Mouse (Mus musculus) G1E (cell line): ENCODE measurements around the gene Mrps27.

ENCODE experiments used
- CTCF ChIP-seq: IDR thresholded peaks from 2 replicates; pipeline ENCODE4 v1.5.1; 2012; ENCODE audit warnings: low read depth, low read length, inconsistent platforms, mixed read lengths
- GATA1 ChIP-seq: IDR thresholded peaks from 2 replicates; pipeline ENCODE4 v1.6.1; 2012; ENCODE audit warnings: borderline replicate concordance, low read length, inconsistent platforms, mixed read lengths
- GATA2 ChIP-seq: IDR thresholded peaks from 2 replicates; pipeline ENCODE4 v1.6.1; 2012; ENCODE audit warnings: low read depth, low read length, inconsistent platforms, borderline replicate concordance
- POLR2AphosphoS5 ChIP-seq: IDR thresholded peaks from 2 replicates; pipeline ENCODE4 v1.6.1; 2012; ENCODE audit warnings: low read depth, low read length, inconsistent platforms; ENCODE audit not compliant: insufficient replicate concordance
- TAL1 ChIP-seq: conservative IDR thresholded peaks from 2 replicates; pipeline ENCODE4 v1.6.1; 2012; ENCODE audit warnings: low read depth, low read length, inconsistent platforms, mixed read lengths

- TF ChIP-seq CTCF (no peak), GATA1 (no peak), GATA2 (no peak), POLR2AphosphoS5 (no peak), TAL1 (no peak)
Observed at GRCm38 (mm10) chr13:99399373-99399772, 54.8 kb downstream of the Mrps27 start.
